Mouse (Mus musculus): ENCODE results near the gene Tpx2. TPM values are rescaled to one million over a fixed set of nuclear protein-coding genes. Genes with fewer than 3 reads are reported as not detected.

The Tpx2 gene
- polyA plus RNA-seq, 1 experiment from 2014 or later: 88.0 TPM

DNA sequence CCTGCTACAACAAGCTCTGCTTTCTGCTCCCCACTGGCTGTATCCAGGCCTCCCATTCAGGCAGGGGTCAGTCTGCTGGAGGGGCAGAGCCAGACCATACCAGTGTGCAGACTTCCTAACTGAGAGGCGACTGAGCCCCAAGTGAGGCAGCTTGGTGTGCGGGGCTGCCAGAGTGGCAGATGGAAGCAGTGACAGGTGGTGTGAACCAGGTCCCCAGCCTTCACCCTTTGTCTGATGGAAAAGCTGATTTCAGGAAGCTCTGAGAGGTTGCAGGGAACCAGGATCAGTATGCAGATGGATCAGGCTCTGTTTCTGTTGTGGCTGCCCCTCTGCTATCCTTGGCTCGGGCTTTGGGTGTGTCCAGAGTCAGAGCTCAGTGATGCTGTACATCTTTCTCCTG, 75.9 kb downstream of the Tpx2 start:
- no peak overlapping the region for H3K9ac ChIP-seq
- H3K27me3 ChIP-seq (replicated peaks): peaks cover 5% of the 10 kb centered on the region; the same call in 1 of the 2 replicates
- H3K4me3 ChIP-seq: no peak overlapping the region
- H3K4me2 ChIP-seq: no peak overlapping the region
- ATAC-seq: no peak
- H3K27ac ChIP-seq: no peak overlapping the region
- peaks cover 26% of the 10 kb centered on the region for H3K4me1 ChIP-seq
- no peaks in the 10 kb centered on the region for H3K36me3 ChIP-seq
- no peaks in the 10 kb centered on the region for H3K9me3 ChIP-seq (replicated peaks)
- whole genome bisulfite sequencing (ENCODE audit: insufficient replicate concordance): 64% methylated on average over 3 of the region's 3 CpGs

DNA sequence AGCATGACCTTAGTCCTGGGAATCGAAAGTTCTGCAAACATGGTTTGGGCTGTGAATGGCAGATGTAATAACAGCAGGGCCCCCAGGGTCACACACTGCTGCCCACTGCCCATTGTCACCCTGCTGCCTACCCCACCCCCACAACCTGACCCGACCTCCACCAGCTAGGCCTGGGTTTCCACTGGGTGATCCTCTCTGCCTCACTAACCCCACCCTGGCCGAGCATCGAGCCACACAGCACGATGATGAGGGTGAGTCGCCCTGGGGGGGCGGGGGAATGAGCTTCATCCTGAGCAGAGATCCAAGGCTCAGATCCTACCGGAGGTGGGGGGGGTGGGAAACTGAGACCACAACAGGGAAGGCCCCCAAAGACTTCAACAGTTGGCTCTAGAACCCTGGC, 76.4 kb downstream of the Tpx2 start:
- ATAC-seq: no peak
- Histone ChIP-seq H3K36me3 (no peaks in the 10 kb centered on the region), H3K4me3 (no peak overlapping the region), H3K9ac (no peak overlapping the region), H3K4me2 (no peak overlapping the region), H3K27me3 (replicated peaks) (peaks cover 5% of the 10 kb centered on the region; the same call in 1 of the 2 replicates), H3K4me1 (peaks cover 26% of the 10 kb centered on the region), H3K9me3 (replicated peaks) (no peaks in the 10 kb centered on the region), H3K27ac (no peak overlapping the region)
- WGBS (ENCODE audit: insufficient replicate concordance): 57% methylated on average over 8 of the region's 8 CpGs

DNA sequence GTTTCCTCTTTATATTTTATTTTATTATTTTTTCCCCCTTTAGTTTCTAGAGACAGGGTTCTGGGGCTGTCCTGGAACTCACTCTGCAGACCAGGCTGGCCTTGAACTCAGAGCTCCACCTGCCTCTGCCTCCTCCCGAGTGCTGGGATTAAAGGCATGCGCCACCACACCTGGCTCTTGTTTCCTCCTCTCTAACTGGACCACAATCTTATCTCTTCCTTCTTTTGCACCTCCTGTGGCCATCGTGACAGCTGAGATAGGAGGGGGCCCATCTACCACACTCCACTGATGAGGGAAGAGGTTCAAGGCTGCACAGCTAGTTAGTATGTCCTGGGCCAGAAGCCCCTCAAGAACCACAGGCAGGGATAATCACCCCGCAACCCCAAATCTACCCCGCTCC, 76.8 kb downstream of the Tpx2 start:
- Histone ChIP-seq H3K27ac (no peak overlapping the region; the same call in 1 of the 2 replicates), H3K4me1 (peaks cover 26% of the 10 kb centered on the region)
- 39% methylated on average over 5 of the region's 5 CpGs for WGBS (ENCODE audit: insufficient replicate concordance)

DNA sequence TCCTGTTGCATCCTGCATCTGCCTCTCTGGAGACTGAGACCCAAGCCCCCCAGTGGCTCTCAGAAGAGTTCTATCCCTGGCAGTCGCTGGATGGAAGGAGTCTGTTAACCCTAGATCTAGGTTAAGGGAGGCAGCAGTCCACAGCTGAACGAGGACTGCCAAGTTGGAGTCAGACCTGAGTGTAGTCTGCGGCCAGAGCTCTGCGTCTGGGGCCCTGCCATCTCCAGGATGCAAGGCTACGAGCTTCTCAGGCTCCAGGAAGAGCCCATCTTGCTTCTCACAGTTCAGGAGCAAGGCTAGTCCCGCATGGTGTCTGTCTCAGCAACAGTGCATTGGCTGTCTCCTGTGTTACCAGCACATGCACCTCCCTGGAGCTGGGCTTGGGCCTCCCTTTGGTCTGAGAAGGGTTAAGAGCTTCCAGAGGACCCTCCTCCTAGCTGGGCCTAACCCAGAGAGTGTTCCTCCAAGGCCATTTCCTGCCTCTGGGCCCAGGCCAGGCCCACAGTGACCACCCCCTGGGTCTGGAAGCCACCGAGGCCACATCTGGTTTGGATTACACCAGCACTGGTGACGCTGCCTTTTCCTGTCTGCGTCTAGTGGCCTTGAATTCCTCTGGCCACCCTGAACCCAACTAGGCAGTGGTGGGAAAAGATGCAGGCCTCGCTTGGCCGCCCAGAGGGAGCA, 77.6 kb downstream of the Tpx2 start:
- Histone ChIP-seq H3K4me3 (no peak overlapping the region), H3K9ac (no peak overlapping the region), H3K9me3 (replicated peaks) (no peaks in the 10 kb centered on the region), H3K4me1 (peaks cover 26% of the 10 kb centered on the region), H3K4me2 (no peak overlapping the region), H3K27me3 (replicated peaks) (peaks cover 5% of the 10 kb centered on the region; the same call in 1 of the 2 replicates), H3K27ac (peak overlapping the region; percentile 17), H3K36me3 (no peaks in the 10 kb centered on the region)
- WGBS (ENCODE audit: insufficient replicate concordance): 34% methylated on average over 11 of the region's 11 CpGs
- peak; percentile 48 for ATAC-seq

More for the DNA sequence above, 76.8 kb downstream of the Tpx2 start:
- no peak for ATAC-seq
- Histone ChIP-seq H3K36me3 (no peaks in the 10 kb centered on the region), H3K4me3 (no peak overlapping the region), H3K27me3 (replicated peaks) (peaks cover 5% of the 10 kb centered on the region; the same call in 1 of the 2 replicates), H3K9ac (no peak overlapping the region), H3K4me2 (no peak overlapping the region), H3K9me3 (replicated peaks) (no peaks in the 10 kb centered on the region)

DNA sequence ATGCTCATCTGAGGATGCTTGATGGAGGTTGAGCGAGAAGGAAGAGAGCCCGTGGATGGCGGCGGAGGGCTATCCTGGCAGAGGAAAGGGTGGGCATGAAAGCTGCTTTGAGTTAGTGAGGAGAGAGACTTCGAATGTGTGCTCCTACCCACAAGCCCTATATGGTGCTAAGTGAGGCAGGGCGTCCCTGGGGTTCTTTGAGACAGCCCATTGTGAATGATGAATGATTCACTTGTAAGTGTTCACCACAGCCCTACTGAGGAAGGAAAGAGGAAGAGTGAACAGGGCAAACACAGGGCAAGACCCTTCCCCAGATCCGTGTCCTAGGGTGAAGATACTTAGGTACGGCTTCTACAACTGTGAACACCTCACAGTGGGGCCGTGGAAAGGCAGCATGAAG, 79.1 kb downstream of the Tpx2 start:
- Histone ChIP-seq H3K4me2 (no peak overlapping the region), H3K27me3 (replicated peaks) (peaks cover 5% of the 10 kb centered on the region; the same call in 1 of the 2 replicates), H3K9me3 (replicated peaks) (no peaks in the 10 kb centered on the region), H3K36me3 (no peaks in the 10 kb centered on the region), H3K4me1 (peaks cover 26% of the 10 kb centered on the region), H3K4me3 (no peak overlapping the region), H3K9ac (no peak overlapping the region), H3K27ac (no peak overlapping the region)
- ATAC-seq: no peak
- WGBS (ENCODE audit: insufficient replicate concordance): 36% methylated on average over 9 of the region's 9 CpGs

DNA sequence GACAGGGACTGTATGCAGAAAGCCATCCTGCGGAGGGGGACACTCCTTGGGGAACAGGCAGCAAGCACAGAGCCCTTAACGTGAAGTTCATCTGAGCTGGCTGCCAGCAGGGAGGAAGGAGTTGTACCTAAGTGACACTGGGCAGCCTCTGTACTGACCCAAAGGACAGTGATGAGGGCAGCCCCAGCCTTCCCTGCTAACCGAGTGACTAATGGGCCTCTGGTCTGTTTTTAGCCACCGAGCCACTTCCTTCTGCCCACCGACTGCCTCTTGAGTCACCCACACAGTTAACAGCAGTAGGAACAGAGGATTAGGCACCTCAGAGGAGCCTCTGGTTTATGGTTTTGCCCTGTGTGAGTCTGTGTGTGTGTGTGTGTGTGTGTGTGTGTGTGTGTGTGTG, 79.6 kb downstream of the Tpx2 start:
- no peaks in the 10 kb centered on the region for H3K36me3 ChIP-seq
- H3K9me3 ChIP-seq (replicated peaks): no peaks in the 10 kb centered on the region
- 16% methylated on average over 5 of the region's 5 CpGs for WGBS (ENCODE audit: insufficient replicate concordance)
- H3K4me2 ChIP-seq: no peak overlapping the region
- H3K27me3 ChIP-seq (replicated peaks): peaks cover under 1% of the 10 kb centered on the region; the same call in 1 of the 2 replicates
- H3K27ac ChIP-seq: no peak overlapping the region
- H3K4me1 ChIP-seq: peaks cover 26% of the 10 kb centered on the region
- no peak overlapping the region for H3K9ac ChIP-seq
- no peak overlapping the region for H3K4me3 ChIP-seq
- no peak for ATAC-seq

DNA sequence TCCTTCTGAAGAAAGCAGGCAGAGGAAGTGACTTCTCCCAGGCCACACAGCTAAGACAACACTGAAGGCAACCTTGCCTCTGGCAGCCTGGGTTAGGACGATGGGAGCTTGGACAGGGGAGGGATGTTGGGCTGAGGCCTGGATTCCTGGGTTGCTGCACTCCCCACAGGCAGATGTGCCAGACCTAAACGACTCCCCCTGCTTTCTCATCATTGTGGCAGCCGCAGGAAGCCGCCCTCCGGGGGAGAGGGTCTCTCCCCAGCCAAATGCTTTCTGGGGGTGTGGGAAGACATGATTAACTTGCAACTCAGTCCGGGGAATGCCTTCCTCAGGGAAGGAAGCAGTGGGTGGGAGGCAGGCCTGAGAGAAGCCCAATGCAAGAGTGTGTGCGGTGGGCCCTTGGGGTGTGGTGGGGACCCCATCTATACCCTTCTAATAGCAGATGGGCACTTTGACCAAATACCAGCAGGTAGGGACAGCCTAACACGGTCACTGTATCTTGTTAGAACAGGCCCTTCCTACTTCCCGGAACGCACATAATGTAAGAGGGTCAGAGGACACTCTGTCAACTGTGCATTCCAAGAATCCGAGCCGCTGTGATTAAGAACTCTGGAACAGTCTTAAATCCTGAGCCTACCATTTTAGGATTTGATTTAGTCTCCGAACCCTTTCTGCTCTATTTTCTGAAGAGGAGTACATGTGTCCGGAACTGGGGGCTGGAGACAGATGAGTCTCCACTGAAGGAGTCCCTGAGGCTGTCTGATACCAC, 80.6 kb downstream of the Tpx2 start:
- Histone ChIP-seq H3K27ac (peak overlapping the region; percentile 49; the same call in 1 of the 2 replicates), H3K4me3 (no peak overlapping the region), H3K36me3 (no peaks in the 10 kb centered on the region), H3K9ac (no peak overlapping the region), H3K4me2 (no peak overlapping the region), H3K9me3 (replicated peaks) (no peaks in the 10 kb centered on the region), H3K4me1 (peaks cover 26% of the 10 kb centered on the region), H3K27me3 (replicated peaks) (no peaks in the 10 kb centered on the region; the same call in 1 of the 2 replicates)
- WGBS (ENCODE audit: insufficient replicate concordance): 54% methylated on average over 14 of the region's 14 CpGs
- no peak for ATAC-seq

DNA sequence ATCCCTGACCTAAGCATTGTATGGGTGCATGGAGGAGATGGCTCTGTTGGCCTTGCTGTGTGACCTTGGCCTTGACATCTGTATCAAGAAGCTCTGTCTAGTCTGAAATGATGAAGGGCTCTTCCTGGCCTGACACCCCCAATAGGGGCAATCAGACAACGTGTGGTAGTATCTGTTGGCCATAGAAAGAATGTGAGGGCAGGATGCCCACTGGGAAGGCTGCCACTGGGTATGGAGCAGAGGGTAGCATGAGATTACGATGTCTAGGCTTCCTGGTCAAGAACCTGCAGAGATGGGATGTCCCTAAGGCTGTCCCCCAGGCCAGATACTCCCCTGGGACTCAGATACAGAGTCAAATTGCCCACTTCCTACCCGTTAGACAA, 81.2 kb downstream of the Tpx2 start:
- Histone ChIP-seq H3K4me2 (no peak overlapping the region), H3K27ac (no peak overlapping the region), H3K36me3 (no peaks in the 10 kb centered on the region), H3K4me1 (peaks cover 24% of the 10 kb centered on the region), H3K9me3 (replicated peaks) (no peaks in the 10 kb centered on the region), H3K9ac (no peak overlapping the region), H3K4me3 (no peak overlapping the region), H3K27me3 (replicated peaks) (no peaks in the 10 kb centered on the region; the same call in 1 of the 2 replicates)
- WGBS (ENCODE audit: insufficient replicate concordance): 46% methylated on average over 3 of the region's 3 CpGs
- no peak for ATAC-seq

DNA sequence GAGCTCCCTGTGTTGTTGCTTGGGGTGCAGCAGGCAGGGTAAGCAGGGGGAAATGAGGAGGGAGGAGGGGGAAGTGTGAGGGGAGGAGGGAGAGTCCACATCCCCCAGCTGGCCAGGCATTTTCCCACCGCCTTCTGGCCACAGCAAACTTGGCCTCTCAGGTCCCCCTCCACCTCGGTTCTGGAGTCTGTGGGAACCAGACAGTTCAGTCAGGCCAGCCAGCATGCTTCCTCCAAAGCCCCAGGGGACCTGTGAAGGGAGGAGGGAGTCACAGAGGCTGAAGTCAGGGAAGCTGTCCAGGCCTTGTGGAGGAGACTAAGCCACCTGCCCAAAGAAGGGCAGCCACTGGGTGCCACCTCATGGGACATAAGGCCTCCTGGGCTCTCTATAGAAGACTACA, 82.5 kb downstream of the Tpx2 start:
- H3K9ac ChIP-seq: no peak overlapping the region
- no peaks in the 10 kb centered on the region for H3K36me3 ChIP-seq
- no peak for ATAC-seq
- H3K4me3 ChIP-seq: no peak overlapping the region
- H3K27me3 ChIP-seq (replicated peaks): peaks cover 3% of the 10 kb centered on the region; the same call in 1 of the 2 replicates
- 31% methylated on average over 2 of the region's 2 CpGs for WGBS (ENCODE audit: insufficient replicate concordance)
- H3K4me2 ChIP-seq: no peak overlapping the region
- H3K9me3 ChIP-seq (replicated peaks): no peaks in the 10 kb centered on the region
- H3K27ac ChIP-seq: no peak overlapping the region
- peaks cover 11% of the 10 kb centered on the region; the same call in 1 of the 2 replicates for H3K4me1 ChIP-seq

DNA sequence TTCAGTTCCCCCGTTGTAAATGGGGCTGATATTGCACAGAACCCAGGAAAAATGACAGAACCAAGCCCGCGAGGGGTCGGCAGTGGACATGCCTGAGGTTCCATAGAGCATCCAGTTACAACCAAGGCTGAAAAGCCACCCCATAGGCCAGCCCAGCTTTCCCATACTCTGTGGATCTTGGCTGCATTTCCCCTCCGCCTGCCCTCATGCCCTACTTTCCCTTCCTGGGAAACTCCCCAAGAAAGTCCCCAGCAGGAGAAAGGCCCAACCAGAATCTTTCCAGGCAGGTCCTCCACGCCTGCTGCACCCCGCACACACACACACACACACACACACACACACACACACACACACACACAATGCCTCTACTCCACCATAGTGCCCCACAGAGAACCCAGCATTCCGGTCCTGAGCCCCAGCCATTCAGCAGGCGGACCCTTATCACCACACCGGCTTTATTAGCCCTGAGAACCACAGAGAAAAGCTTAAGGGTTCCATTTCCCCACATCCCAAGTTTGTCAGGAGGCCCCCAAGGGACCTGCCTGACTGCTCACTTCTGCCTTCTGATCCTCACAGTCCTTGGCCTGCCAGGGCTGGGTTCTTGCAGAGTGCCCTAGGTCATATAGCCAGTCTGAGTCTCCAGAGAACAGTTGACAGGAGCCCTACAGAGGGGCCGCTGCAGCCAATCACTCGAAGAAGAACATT, 83.8 kb downstream of the Tpx2 start:
- no peak for ATAC-seq
- Histone ChIP-seq H3K4me2 (no peak overlapping the region), H3K9ac (no peak overlapping the region)

DNA sequence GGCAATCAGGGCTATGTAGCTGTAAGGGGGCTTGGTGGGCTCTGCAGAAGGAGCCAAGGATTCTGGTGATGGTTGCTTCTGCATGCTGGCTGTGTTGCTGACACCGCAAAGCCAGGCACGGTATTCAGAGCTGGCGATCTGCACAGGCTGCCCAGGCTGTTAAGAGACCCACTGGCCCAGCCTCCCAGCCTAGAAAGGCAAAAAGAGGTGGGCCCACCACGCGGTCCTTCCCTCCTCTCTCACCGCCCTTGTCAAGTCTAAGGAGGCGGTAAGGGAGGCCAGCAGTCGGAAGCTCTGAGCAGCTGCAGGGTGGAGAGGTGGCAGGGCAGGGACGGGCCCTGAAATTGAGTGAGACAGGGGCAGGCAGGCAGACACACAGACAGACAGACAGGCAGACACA, 85.3 kb downstream of the Tpx2 start, which contains the start of gene Foxs1:
TSS of gene Foxs1 (minus strand) at position 161 of the 400 bp plus-strand sequence.
- Histone ChIP-seq H3K27ac (no peak within 1 kb of the TSS), H3K36me3 (no peaks in the 10 kb centered on the region), H3K9ac (no peak within 1 kb of the TSS), H3K9me3 (replicated peaks) (no peaks in the 10 kb centered on the region), H3K27me3 (replicated peaks) (peaks cover 10% of the 10 kb centered on the region; the same call in 1 of the 2 replicates), H3K4me1 (no peaks in the 10 kb centered on the region; the same call in 1 of the 2 replicates), H3K4me3 (no peak within 1 kb of the TSS), H3K4me2 (no peak within 1 kb of the TSS)
- no peak for ATAC-seq
- 36% methylated on average over 8 of the region's 9 CpGs for WGBS (ENCODE audit: insufficient replicate concordance)

More for the DNA sequence above, 83.8 kb downstream of the Tpx2 start:
- H3K27me3 ChIP-seq (replicated peaks): peaks cover 9% of the 10 kb centered on the region; the same call in 1 of the 2 replicates
- no peaks in the 10 kb centered on the region for H3K36me3 ChIP-seq
- H3K4me3 ChIP-seq: no peak overlapping the region
- no peaks in the 10 kb centered on the region; the same call in 1 of the 2 replicates for H3K4me1 ChIP-seq
- no peak overlapping the region for H3K27ac ChIP-seq
- WGBS (ENCODE audit: insufficient replicate concordance): 61% methylated on average over 10 of the region's 12 CpGs
- no peaks in the 10 kb centered on the region for H3K9me3 ChIP-seq (replicated peaks)

All from liver, embryonic 12.5 days (tissue).